Mouse (Mus musculus) heart, postnatal 0 days (tissue): ENCODE measurements around the gene Gm49383.

ENCODE experiments used
- CTCF ChIP-seq: IDR thresholded peaks from 2 replicates; pipeline ENCODE4 v1.5.1; 2016; ENCODE audit warnings: antibody characterized with exemption, control low read depth, low read depth
- EP300 ChIP-seq: IDR thresholded peaks from 2 replicates; pipeline ENCODE4 v1.6.1; 2016; ENCODE audit warnings: antibody characterized with exemption, low read depth

GRCm38 (mm10) chr12:69197378-69198163 lies 667 bp upstream of the Gm49383 start:
- TF ChIP-seq CTCF (no peak), EP300 (no peak)
